Mouse (Mus musculus): ENCODE data around the gene Cgas. TPM values are rescaled to one million over a fixed set of nuclear protein-coding genes. Genes with fewer than 3 reads are reported as not detected.
"Not testable (repeated sequence)": the region's sequence is repeated elsewhere in the genome, so short reads cannot be mapped to it uniquely, and the experiment has no call there.

Gene Cgas
- 2.7 and 3.4 TPM in 2 replicates for polyA plus RNA-seq (2015; fragmentation: Nextera tagmentation; extraction: Ambion mirVana)

DNA sequence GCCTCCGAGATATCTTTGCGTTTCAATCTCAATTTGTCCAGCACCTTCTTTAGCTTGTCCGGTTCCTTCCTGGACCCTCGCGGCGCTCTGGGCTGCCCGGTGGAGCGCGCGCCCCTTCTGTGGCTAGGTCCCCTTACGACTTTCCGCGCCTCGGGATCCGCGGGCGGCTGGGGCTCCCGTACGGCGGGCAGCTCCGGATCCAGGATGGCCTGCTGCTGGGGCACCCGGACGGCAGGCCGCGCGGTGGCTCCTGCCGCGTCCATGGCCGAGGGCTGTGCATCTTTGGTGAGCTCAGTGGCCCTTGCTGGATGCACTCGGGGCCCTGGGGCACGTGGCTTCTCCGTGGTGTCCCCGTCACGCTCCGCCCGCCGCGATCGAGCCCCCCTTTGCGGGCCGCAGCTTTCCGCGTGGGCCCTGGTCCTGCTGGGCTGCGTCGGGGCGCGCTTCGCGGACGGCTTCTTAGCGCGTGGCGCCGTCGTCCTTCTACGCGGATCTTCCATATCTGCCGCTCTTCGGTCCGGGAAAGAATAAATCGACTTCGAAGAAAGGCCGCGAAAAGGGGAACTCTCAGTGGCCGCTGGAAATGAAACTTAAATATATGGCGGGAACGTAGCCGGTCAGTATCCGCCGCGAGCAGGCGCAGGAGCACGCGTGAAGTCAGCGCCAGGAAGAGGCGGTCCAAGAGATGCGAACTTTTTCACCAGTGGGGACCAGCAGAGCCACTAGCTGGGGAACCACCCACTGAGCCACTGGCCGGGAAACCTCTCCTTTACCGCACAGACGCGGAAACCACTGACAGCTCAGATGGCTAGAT lies at the start of gene Cgas:
Gene Cgas (minus strand): TSS at position 659 of the 814 bp plus-strand sequence.
- Histone ChIP-seq H3K27me3 (peaks cover 57% of the 10 kb centered on the region), H3K27ac (no peak within 1 kb of the TSS), H3K4me2 (peak within 1 kb of the TSS; percentile 86), H3K36me3 (no peaks in the 10 kb centered on the region), H3K9me3 (no peaks in the 10 kb centered on the region), H3K4me3 (peak within 1 kb of the TSS; percentile 55), H3K4me1 (peaks cover 22% of the 10 kb centered on the region), H3K9ac (peak within 1 kb of the TSS; percentile 65)
- ATAC-seq (ENCODE audit: insufficient number of reproducible peaks, low FRiP score, low TSS enrichment, low read depth), result peak; percentile 59; the same call in 1 of the 2 replicates
- under 1% methylated on average over 81 of the region's 81 CpGs for WGBS

DNA sequence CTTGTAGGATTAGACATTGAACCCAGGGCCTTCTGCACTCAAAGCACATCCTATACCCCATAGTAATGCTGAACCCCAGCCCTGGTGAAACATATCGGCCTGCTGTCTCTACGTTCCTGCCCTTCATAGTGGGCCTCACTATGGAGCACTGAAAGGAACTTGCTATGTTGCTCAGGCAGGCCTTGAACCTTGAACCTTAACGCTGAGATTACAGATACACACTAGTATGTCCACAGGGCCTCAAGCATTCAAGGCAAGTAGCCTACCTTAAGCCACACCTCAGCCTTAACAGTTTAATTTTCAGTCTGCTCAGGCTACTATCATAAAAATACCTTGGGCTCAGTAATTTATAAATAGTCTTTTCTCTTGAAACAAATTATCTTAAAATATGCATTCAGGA lies 49.2 kb upstream of the Cgas start:
- H3K27ac ChIP-seq, result no peak overlapping the region
- no peak for ATAC-seq (ENCODE audit: insufficient number of reproducible peaks, low FRiP score, low TSS enrichment, low read depth)
- H3K9ac ChIP-seq, result no peak overlapping the region
- H3K4me1 ChIP-seq, result peaks cover 7% of the 10 kb centered on the region; the same call in 1 of the 2 replicates
- H3K4me2 ChIP-seq, result no peak overlapping the region
- H3K36me3 ChIP-seq, result no peaks in the 10 kb centered on the region
- no peak overlapping the region for H3K4me3 ChIP-seq
- H3K27me3 ChIP-seq, result no peaks in the 10 kb centered on the region
- WGBS, result 91% methylated on average over 3 of the region's 3 CpGs
- H3K9me3 ChIP-seq, result no peaks in the 10 kb centered on the region

DNA sequence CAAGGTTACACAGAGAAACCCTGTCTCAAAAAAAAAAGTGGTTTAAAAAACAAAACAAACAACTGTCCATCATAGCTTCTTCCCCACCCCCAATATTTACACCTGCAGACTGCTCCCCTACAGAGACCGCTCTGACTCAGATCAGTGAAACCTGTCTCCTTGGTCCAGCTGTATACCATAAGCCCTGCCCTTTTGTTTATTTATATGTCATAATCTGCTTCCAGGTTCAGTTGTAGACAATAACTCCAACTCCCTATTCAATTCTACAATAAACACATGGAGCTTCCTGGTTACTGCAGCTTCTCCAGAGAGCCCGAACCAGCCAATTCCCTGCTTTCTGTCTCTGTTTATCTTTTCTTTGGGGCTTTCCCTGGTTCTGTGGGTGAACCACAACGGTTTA lies 48.1 kb upstream of the Cgas start:
- Histone ChIP-seq H3K4me1 (peaks cover 7% of the 10 kb centered on the region; the same call in 1 of the 2 replicates), H3K9me3 (no peaks in the 10 kb centered on the region), H3K27me3 (no peaks in the 10 kb centered on the region), H3K27ac (no peak overlapping the region), H3K9ac (no peak overlapping the region), H3K4me2 (no peak overlapping the region), H3K36me3 (no peaks in the 10 kb centered on the region), H3K4me3 (no peak overlapping the region)
- WGBS, result 82% methylated on average over 3 of the region's 3 CpGs
- ATAC-seq (ENCODE audit: insufficient number of reproducible peaks, low FRiP score, low TSS enrichment, low read depth), result no peak

DNA sequence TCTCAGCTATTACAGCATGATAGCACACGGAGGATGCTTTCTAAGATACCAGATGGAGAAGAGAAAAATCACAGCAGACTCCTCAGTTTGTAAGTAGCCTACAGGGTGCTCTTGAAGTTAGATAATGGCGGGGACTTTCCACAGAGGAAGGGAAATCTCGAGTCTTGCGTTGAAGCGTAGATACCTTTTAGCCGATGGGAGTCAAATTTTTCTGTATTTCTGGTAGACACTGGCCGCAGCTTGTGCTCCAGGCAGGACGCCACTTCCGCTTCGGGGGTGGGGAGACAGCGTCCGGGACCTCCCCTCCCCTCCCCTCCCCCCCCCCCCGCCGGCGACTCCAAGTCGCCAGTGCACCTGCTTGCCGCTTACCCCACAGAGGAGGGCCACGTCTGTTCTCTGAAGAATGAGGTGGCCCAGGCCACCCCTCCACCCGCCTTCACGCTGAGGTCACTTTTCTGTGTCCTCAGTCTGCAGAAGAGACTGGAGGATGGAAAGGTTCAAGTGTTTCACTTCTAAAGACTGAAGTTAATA lies 45.9 kb upstream of the Cgas start, which contains the start of gene Eef1a1:
Gene Eef1a1 (minus strand): TSS at position 262 of the 531 bp plus-strand sequence.
- peak within 1 kb of the TSS; percentile 62 for H3K4me2 ChIP-seq
- WGBS, result 1% methylated on average over 19 of the region's 20 CpGs
- H3K27ac ChIP-seq, result peak within 1 kb of the TSS; percentile 57
- H3K9me3 ChIP-seq, result no peaks in the 10 kb centered on the region
- peak within 1 kb of the TSS; percentile 40 for H3K4me3 ChIP-seq
- peak within 1 kb of the TSS; percentile 33; the same call in 1 of the 2 replicates for H3K9ac ChIP-seq
- no peaks in the 10 kb centered on the region for H3K27me3 ChIP-seq
- peaks cover 7% of the 10 kb centered on the region; the same call in 1 of the 2 replicates for H3K4me1 ChIP-seq
- no peak for ATAC-seq (ENCODE audit: insufficient number of reproducible peaks, low FRiP score, low TSS enrichment, low read depth)
- H3K36me3 ChIP-seq, result no peaks in the 10 kb centered on the region

DNA sequence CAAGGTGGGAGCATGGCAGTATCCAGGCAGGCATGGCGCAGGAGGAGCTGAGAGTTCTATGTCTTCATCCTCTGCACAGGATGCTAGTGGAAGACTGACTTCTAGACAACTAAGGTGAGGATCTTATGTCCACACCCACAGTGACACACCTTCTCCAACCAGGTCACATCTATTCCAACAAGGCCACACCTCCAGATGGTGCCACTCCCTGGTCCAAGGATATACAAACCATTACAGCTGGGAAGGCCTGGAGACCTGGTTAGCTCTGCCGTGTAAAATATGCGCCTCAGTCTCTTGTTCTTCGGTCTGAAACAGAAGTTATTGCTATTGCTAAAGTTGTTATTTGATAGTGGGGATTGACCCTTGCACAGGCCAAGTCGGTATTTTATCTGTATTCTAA lies 45.0 kb upstream of the Cgas start:
- H3K4me1 ChIP-seq; H3K27me3 ChIP-seq; H3K36me3 ChIP-seq; H3K4me3 ChIP-seq; ATAC-seq (ENCODE audit: insufficient number of reproducible peaks, low FRiP score, low TSS enrichment, low read depth); H3K9ac ChIP-seq; H3K4me2 ChIP-seq; H3K27ac ChIP-seq; H3K9me3 ChIP-seq: not testable (repeated sequence)
- 93% methylated on average over 5 of the region's 5 CpGs for WGBS

DNA sequence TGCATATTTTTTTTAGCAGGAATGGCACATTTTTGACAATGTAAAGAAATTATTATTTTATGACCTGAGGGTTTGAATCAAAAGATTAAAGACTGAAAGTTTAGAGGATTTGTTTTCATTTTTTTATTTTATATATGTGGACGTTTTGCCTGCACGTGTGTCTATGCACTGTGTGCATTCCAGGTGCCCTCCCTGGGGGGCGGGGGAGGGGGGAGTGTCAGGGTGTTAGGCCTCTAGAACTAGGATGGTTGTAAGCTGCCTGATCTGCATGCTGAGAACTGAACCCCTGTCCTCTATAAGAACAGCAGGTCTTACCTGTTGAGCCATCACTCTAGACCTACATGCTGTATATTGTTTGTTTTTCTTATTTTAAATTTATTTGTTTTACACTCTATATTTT lies 41.6 kb upstream of the Cgas start:
- ATAC-seq (ENCODE audit: insufficient number of reproducible peaks, low FRiP score, low TSS enrichment, low read depth), result no peak
- Histone ChIP-seq H3K9ac (no peak overlapping the region), H3K27me3 (no peaks in the 10 kb centered on the region), H3K36me3 (0 out of 2 replicates have a peak, but pooled peaks cover 3% of the 10 kb centered on the region), H3K9me3 (no peaks in the 10 kb centered on the region), H3K4me1 (peaks cover 13% of the 10 kb centered on the region; the same call in 1 of the 2 replicates), H3K4me3 (no peak overlapping the region), H3K4me2 (no peak overlapping the region), H3K27ac (no peak overlapping the region)
- 60% methylated on average over 3 of the region's 3 CpGs for WGBS

DNA sequence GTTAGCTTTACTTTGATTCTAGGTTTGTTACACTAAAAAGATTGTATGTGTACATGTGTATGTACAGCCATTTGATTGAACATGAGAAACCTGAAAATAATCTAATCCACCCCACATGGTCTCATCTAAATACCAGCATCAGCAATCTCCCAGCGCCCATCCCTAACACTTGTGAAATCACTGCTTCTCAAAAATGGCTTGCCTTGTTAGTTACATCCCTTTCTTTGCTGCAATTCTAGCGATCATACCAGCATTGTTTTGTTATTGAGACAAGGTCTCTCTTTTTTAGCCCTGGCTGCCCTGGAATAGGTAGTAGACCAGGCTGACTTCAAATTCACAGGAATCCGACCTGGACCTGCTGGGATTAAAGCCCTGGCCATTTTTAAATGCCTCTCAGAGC lies 39.3 kb upstream of the Cgas start:
- 8% methylated on average over 3 of the region's 3 CpGs for WGBS

DNA sequence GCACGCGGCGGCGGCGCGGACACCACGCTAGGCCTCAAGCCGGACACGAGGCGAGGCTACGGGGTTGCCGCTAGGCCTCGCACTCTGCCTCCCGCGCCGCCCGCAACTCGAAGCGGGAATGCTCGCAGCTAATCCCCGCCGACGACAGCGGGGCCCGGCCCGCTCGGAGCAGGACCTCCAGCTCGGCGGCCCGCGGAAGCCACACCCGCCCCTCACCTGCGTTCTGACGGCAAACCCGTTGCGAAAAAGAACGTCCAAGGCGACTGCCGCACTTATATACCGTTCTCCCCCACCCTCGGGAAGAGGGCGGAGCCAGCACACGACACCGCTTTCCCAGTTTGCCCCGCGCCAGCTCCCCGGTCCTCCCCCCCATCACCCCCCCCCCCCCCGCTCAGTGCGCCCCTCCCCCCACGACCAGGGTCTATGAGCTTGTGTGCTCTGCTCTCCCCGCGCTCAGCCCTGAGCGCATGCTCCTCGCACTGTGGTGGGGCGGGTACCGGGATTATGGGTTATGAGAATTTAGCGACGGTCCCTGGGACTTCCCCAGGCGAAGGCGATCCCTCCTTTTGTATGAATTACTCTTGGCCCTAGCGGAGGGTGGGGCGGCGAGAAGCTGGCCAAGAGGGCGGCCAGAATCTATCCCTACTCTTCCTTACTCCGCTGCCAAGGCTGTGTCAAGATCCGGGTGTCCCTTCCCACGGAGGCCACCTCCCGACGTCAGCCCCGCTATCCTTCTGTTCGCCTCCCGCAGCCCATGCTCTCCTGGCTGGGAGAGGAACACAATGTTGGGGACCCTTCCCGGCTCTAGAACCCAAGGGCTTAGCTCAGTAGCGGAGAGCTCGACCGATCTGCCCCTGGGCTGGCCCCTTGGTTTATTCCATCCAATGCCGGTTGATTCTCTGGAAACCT lies 38.6 kb upstream of the Cgas start:
- Histone ChIP-seq H3K27me3 (no peaks in the 10 kb centered on the region), H3K36me3 (peaks cover 28% of the 10 kb centered on the region), H3K4me1 (peaks cover 11% of the 10 kb centered on the region; the same call in 1 of the 2 replicates), H3K4me2 (peak overlapping the region; percentile 56), H3K9ac (peak overlapping the region; percentile 100), H3K27ac (peak overlapping the region; percentile 99), H3K4me3 (peak overlapping the region; percentile 89), H3K9me3 (no peaks in the 10 kb centered on the region)
- ATAC-seq (ENCODE audit: insufficient number of reproducible peaks, low FRiP score, low TSS enrichment, low read depth), result peak; percentile 99
- WGBS, result 2% methylated on average over 64 of the region's 77 CpGs

More for the DNA sequence above, 39.3 kb upstream of the Cgas start:
- H3K4me1 ChIP-seq, result peaks cover 11% of the 10 kb centered on the region; the same call in 1 of the 2 replicates
- peak overlapping the region; percentile 56 for H3K4me2 ChIP-seq
- ATAC-seq (ENCODE audit: insufficient number of reproducible peaks, low FRiP score, low TSS enrichment, low read depth), result no peak
- peak overlapping the region; percentile 98 for H3K27ac ChIP-seq
- H3K4me3 ChIP-seq, result peak overlapping the region; percentile 51
- H3K27me3 ChIP-seq, result no peaks in the 10 kb centered on the region
- H3K9ac ChIP-seq, result peak overlapping the region; percentile 54
- H3K9me3 ChIP-seq, result no peaks in the 10 kb centered on the region
- H3K36me3 ChIP-seq, result peaks cover 20% of the 10 kb centered on the region

DNA sequence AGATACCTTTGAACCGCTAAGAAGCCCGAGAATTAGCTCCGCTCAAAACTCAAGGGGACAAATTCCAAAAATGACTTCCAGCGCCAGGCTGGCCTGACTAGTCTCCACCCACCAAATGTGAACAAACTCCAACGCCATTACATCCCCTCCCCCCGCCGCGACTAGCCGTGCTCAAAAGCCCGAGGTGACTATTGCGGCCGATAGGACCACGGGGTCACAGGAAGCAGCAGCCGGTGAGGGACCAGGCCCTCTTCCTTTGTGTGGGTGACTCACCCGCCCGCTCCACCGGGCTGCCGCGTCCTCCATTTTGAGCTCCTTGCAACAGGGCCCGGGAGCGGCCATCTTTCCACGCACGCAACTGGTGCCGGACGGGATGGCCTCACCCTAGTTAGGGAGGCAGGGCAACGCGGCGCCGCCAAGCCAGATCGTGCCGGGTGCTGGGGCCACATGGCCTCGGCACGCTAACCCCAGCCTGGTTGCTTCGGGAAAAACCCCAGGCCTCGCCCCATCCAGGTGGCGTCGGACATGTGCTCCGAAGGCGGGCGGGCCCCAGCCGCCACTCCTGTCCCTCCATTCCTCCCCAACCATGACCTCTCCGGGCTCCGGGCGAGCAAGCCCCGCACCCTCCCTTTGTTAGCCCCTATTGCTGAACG lies 37.8 kb upstream of the Cgas start:
- H3K36me3 ChIP-seq, result peaks cover 33% of the 10 kb centered on the region
- H3K9ac ChIP-seq, result peak overlapping the region; percentile 100
- ATAC-seq (ENCODE audit: insufficient number of reproducible peaks, low FRiP score, low TSS enrichment, low read depth), result peak; percentile 8; the same call in 1 of the 2 replicates
- H3K27me3 ChIP-seq, result no peaks in the 10 kb centered on the region
- 0% methylated on average over 42 of the region's 46 CpGs for WGBS
- peak overlapping the region; percentile 99 for H3K27ac ChIP-seq
- no peaks in the 10 kb centered on the region for H3K9me3 ChIP-seq
- H3K4me2 ChIP-seq, result peak overlapping the region; percentile 51
- H3K4me1 ChIP-seq, result peaks cover 11% of the 10 kb centered on the region; the same call in 1 of the 2 replicates
- H3K4me3 ChIP-seq, result peak overlapping the region; percentile 89

DNA sequence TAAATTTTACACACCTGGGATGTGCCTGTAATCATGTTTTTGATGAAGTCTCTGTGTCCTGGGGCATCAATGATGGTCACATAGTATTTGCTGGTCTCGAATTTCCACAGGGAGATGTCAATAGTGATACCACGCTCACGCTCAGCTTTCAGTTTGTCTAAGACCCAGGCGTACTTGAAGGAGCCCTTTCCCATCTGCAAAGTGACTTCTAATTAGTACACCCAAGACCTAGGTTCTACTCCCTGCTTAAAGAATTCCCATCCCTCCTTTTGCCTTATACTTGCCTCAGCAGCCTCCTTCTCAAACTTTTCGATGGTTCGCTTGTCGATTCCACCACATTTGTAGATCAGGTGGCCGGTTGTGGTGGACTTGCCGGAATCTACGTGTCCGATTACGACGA lies 37.2 kb upstream of the Cgas start:
- Histone ChIP-seq H3K27ac (peak overlapping the region; percentile 99), H3K4me1 (peaks cover 11% of the 10 kb centered on the region; the same call in 1 of the 2 replicates), H3K9ac (peak overlapping the region; percentile 100), H3K4me2 (peak overlapping the region; percentile 51), H3K36me3 (peaks cover 33% of the 10 kb centered on the region), H3K4me3 (peak overlapping the region; percentile 89)
- WGBS, result under 1% methylated on average over 13 of the region's 13 CpGs
- H3K9me3 ChIP-seq; H3K27me3 ChIP-seq; ATAC-seq (ENCODE audit: insufficient number of reproducible peaks, low FRiP score, low TSS enrichment, low read depth): not testable (repeated sequence)

DNA sequence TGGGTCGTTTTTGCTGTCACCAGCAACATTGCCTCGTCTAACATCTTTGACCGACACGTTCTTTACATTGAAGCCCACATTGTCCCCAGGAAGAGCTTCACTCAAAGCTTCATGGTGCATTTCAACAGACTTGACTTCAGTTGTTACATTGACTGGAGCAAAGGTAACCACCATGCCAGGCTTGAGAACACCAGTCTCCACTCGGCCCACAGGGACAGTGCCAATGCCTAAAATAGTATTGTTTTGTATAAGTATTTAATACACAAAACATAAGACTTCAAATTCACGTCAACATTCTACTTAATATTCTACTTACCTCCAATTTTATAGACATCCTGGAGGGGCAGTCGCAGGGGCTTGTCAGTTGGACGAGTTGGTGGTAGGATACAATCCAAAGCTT lies 36.3 kb upstream of the Cgas start:
- Histone ChIP-seq H3K4me2 (peak overlapping the region; percentile 51), H3K36me3 (peaks cover 37% of the 10 kb centered on the region), H3K27ac (peak overlapping the region; percentile 33; the same call in 1 of the 2 replicates), H3K4me3 (peak overlapping the region; percentile 89), H3K4me1 (peaks cover 11% of the 10 kb centered on the region; the same call in 1 of the 2 replicates)
- 28% methylated on average over 8 of the region's 8 CpGs for WGBS
- not testable (repeated sequence) for H3K9me3 ChIP-seq; H3K9ac ChIP-seq; ATAC-seq (ENCODE audit: insufficient number of reproducible peaks, low FRiP score, low TSS enrichment, low read depth); H3K27me3 ChIP-seq

All from limb, embryonic 15.5 days (tissue).